Mouse (Mus musculus): ENCODE measurements around the gene Atp13a3. TPM values are rescaled to one million over a fixed set of nuclear protein-coding genes. Genes with fewer than 3 reads are reported as not detected.
"Not testable (repeated sequence)": the region's sequence is repeated elsewhere in the genome, so short reads cannot be mapped to it uniquely, and the experiment has no call there.

Gene Atp13a3
- total RNA-seq (2021), result 100 to 1,000 TPM; 109 to 112 TPM
- long read RNA-seq, experiment 1, partial matches to known transcripts, result 4 of 27 reads
- long read RNA-seq, experiment 1, other reads (novel, unspliced or antisense), result 21 of 27 reads
- long read RNA-seq, experiment 2, partial matches to known transcripts, result 3 of 25 reads
- long read RNA-seq, experiment 2, other reads (novel, unspliced or antisense), result 20 of 25 reads

- DNase-seq, result no peak
Measured at GRCm38 (mm10) chr16:30405925-30406670, at the start of gene Atp13a3. TSS of gene Atp13a3 (minus strand) at chr16:30405975.

GRCm38 (mm10) chr16:30453213-30453975, 47.6 kb upstream of the Atp13a3 start:
- no peak for DNase-seq

GRCm38 (mm10) chr16:30451174-30451573, 45.4 kb upstream of the Atp13a3 start:
- DNase-seq, result not testable (repeated sequence)

DNA sequence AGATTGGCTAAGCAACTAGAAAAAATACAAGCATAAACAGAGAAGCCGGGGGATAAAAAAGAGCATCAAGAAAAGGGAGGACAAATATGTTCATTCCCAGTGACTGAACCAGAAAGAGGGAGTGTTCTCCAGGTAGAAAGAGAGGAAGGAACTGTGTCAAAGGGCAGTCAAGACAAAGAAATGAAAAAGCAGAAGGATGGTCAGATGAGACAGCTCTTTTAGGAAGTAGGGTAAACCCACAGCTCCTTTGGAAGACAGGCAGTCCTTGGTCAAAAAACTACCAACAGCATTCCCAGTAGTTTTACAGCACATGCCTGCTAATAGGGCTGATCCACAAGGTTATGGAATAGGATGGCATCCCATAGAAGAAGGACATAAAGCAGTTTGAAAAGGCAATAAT, 43.2 kb upstream of the Atp13a3 start:
- DNase-seq, result no peak

GRCm38 (mm10) chr16:30448169-30448568, 42.4 kb upstream of the Atp13a3 start:
- no peak for DNase-seq

GRCm38 (mm10) chr16:30447642-30448041, 41.9 kb upstream of the Atp13a3 start:
- DNase-seq, result no peak

GRCm38 (mm10) chr16:30443411-30443810, 37.6 kb upstream of the Atp13a3 start:
- no peak for DNase-seq

GRCm38 (mm10) chr16:30442451-30442850, 36.7 kb upstream of the Atp13a3 start:
- no peak for DNase-seq

DNA sequence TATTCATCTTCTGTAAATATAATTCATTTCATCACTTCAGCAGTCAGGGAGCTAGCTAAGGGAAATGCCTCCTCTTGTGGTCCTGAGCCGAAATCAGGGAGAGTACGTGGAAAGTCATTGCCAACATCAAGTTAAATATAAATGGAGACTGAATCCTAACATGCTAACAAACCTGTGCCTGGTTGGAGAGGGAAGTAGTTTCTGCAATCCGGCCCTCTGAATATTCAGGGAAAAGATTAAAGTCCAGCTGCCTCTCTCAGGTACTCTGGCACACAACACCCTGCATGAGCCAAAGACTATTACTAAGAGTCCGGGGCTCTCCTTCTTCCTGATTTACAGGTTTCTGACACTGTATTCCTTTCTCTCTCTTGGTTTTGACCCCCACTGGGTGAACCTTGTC, 35.6 kb upstream of the Atp13a3 start:
- no peak for DNase-seq

DNA sequence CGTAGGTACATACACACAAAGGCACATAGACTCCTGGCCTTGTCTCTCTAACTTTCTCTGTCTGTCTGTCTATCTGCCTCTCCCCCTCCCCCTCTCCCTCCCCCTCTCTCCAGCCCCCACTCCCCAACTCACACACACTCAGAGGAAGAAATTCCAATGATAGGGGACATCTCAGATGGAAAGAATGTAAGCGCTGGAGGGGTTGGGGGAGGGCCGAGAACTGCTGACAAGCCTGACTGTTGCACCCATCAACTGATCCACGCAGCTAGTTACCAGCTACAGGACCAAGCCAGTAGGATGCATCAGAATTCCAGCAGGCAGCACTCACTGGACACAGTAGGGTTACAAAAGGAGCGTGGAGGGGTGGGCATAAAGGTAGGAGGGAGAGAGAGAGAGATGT, 34.1 kb upstream of the Atp13a3 start:
- DNase-seq, result no peak

- no peak for DNase-seq
Measured at GRCm38 (mm10) chr16:30439411-30439810, 33.6 kb upstream of the Atp13a3 start.

DNA sequence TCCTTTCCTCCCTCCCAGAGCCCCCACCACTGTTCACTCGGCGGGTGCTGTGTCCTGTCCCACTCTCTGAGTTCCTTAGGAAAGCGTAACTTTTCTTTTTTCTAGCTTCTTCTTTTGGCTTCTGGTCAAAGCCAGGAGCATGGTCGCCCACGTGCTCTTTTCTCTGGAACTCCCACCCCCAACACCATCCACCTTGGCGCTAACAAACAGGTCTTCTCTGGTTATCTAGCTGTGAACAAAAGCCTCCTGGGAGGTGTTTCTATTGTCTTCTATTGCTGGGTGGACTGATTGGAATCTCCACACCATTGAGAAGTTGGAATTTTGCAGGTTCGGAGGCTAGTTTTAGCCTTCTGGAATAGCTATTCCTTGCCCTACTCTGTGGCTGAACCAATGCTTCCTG, 30.5 kb upstream of the Atp13a3 start:
- DNase-seq, result no peak

DNA sequence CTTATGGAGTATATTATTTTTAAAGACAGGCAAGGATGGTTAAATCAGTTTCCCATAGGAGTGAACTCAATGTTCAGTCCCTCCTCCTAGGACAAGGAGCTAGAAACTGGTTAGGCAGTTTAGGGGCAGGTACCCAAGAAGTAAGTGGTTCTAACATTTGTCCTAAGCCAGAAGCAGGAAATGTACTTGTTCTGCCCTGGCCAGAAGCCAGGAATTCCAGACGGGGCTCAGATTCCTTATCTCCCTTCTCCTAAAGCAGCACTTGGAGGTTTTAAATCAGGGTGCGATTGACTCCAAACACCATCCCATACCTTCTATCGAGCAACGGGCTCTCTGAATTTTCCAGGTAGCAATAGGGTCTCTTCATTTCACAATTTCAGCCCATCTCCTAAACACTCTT, 29.6 kb upstream of the Atp13a3 start:
- no peak for DNase-seq

GRCm38 (mm10) chr16:30433148-30433547, 27.4 kb upstream of the Atp13a3 start:
- no peak for DNase-seq

DNA sequence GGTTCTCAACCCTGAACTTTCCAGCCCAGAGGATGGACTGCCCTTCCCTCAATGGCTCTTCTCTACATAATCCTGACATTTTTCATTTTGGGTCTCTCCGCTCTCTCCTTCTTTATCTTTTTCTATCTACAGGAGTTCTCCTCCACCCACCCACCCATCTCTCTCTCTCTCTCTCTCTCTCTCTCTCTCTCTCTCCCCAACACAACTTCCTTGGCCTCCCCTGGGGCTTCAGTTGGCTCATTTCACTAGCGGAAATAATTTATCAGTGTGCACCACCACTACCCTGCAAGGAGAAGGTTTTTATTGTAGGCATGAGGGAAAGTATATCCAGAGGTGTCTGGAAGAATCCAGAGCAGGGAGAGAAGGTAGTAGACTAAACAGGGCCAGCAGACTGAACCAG, 26.3 kb upstream of the Atp13a3 start:
- DNase-seq, result no peak

- DNase-seq, result no peak
Measured at GRCm38 (mm10) chr16:30430512-30431088, 24.8 kb upstream of the Atp13a3 start.

- DNase-seq, result no peak
Measured at GRCm38 (mm10) chr16:30428753-30429260, 23.0 kb upstream of the Atp13a3 start.

- no peak for DNase-seq
Measured at GRCm38 (mm10) chr16:30427466-30427865, 21.7 kb upstream of the Atp13a3 start.

- DNase-seq, result no peak
Measured at GRCm38 (mm10) chr16:30427003-30427402, 21.2 kb upstream of the Atp13a3 start.

GRCm38 (mm10) chr16:30425980-30426379, 20.2 kb upstream of the Atp13a3 start:
- DNase-seq, result no peak

GRCm38 (mm10) chr16:30424053-30424452, 18.3 kb upstream of the Atp13a3 start:
- DNase-seq, result no peak

- no peak for DNase-seq
Measured at GRCm38 (mm10) chr16:30416707-30417106, 10.9 kb upstream of the Atp13a3 start.

- DNase-seq, result peak; percentile 56
Measured at GRCm38 (mm10) chr16:30416284-30416683, 10.5 kb upstream of the Atp13a3 start.
